Mouse (Mus musculus): ENCODE results near the gene Rgl1.

The Rgl1 gene

DNA sequence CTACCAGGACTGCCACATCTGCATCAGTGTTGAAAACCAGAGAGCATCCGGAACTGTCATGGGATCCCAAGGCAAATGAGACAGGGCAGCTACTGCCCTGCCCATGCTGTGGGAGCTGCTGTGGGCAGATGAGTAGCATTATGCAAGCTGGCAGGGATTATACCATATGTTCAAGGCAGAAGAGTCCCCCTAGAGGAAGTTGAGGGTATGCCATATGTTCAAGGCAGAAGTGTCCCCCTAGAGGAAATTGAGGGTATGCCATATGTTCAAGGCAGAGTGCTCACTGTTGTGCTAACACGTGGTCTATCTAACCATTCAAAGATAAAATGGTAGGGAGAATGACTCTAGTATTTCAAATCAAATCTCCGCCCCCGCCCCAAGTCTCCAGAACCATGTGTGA, 254.9 kb downstream of the Rgl1 start:
- peak; percentile 58 for DNase-seq (ENCODE audit: low read depth)

GRCm38 (mm10) chr1:152508481-152509220, 257.5 kb downstream of the Rgl1 start:
- DNase-seq (ENCODE audit: low read depth): no peak

DNA sequence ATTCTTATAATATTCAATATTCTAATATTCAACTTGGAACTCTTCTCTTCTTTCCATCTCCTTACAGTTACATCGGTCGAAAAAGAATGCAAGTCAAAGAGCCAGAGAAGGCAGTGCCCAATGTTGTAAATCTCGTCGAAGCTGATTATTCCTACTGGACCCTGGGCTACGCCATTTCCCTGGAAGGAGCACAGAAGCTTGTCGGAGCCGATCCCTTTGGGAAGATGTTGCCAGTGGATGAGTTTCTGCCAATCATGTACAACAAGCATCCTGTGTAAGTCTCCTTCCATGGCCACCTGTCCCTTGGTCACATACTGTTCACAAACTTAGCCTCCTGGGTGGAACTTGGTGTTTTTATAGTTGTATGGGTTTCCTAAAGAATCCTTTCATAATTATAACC, 259.4 kb downstream of the Rgl1 start:
- no peak for DNase-seq (ENCODE audit: low read depth)

DNA sequence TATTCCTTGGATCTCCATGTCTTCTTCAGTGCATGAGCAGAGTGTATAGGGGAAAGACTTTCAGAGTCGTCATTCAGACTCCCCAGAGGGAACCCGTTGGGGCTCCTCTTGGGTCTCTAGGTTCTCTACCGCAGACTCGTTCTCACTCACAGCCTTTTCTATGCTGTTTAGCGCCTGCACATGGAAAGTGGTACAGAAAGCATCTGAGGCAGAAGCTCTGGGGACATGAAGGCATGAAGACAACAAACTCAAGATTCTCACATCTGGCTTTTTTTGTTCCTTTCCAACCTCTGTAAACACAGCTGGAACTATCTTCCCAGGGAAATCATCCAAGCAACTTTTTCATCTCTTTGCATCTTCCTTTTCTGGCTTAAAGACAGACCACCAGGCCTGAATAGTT, 260.0 kb downstream of the Rgl1 start:
- DNase-seq (ENCODE audit: low read depth): no peak

DNA sequence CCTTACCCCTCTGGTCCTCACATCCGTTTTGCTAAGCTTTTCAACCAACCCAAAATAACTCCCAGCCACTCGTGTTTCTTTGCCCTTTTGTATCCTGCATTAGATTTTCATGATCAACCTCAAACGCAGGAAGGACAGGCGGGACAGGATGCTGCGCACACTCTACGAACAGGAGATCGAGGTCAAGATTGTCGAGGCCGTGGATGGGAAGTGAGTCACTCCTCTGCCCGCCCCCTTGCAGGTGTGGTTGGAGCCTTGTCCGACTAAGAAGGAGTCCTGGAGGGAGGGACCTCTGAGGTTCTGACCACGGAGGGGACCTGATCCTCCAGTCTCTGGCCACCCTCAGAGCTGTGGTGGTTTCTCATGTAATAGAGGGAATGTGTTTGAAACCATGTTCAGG, 266.3 kb downstream of the Rgl1 start:
- no peak for DNase-seq (ENCODE audit: low read depth)

GRCm38 (mm10) chr1:152497581-152497980, 268.6 kb downstream of the Rgl1 start:
- DNase-seq (ENCODE audit: low read depth): no peak

- no peak for DNase-seq (ENCODE audit: low read depth)
Measured at GRCm38 (mm10) chr1:152496831-152497230, 269.3 kb downstream of the Rgl1 start.

DNA sequence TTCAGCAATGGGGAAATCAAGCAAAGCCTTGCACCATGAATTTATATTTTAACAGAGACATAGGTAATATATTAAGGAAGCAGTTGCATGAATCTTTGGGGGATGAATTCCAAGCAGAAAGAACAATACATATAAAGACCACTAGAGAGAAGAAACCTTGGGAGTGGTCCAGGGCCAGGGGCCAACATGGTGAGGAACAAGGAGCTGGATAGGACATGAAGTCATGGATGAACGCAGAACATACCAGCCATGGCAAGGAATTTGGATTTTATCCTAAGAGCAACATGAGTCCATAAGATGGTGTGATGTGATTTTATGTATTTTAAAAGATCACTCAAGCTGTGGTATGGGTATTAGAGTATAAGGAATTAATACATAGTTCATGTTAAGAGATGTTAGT, 273.9 kb downstream of the Rgl1 start:
- DNase-seq (ENCODE audit: low read depth): no peak

DNA sequence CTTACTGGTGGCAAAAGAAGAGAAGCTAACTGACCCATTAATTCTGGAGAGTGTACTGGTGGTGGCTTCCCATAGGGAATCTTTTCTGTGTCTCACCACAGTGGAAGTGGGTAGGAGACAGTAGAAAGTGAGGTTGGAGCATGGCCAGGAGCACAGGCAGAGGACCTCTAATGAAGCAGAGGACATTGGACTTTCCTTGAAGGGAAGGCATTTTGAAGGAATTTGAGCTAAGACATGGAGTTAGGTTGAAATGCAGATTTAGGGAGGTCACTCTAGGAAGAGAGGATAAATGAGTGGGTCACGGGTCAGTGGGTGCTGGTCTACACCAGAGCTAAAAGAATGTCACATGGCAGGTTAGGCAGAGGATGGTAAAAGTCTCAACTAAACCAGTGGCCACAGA, 275.3 kb downstream of the Rgl1 start:
- no peak for DNase-seq (ENCODE audit: low read depth)

- DNase-seq (ENCODE audit: low read depth): no peak
Measured at GRCm38 (mm10) chr1:152476126-152476525, 290.0 kb downstream of the Rgl1 start.

DNA sequence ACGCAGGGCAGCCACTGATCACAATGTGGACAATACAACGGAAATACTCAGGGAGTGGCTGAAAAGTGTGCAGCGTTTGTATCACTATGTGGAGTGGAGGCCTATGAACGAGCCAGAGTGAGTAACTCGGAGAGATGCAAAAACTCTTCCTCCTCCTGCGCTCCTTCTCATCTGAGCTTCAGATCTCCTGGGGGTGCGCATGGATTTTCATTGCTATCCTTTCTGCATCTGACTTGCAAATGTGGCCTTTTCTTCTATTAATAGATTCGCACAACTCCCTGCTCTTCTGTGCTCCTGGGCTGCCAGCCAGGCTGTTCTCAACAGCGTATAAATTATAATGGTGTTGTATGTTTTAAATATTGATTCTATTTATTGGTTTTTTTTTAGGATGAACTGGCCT, 297.7 kb downstream of the Rgl1 start:
- DNase-seq (ENCODE audit: low read depth): no peak
